Mouse (Mus musculus): ENCODE results near the gene Scpep1. TPM values are rescaled to one million over a fixed set of nuclear protein-coding genes. Genes with fewer than 3 reads are reported as not detected.
A peak's percentile ranks its signal among the peaks of the same experiment; 100 is the strongest.
"Not testable (repeated sequence)": the region's sequence is repeated elsewhere in the genome, so short reads cannot be mapped to it uniquely, and the experiment has no call there.

The Scpep1 gene
- total RNA-seq (2015) (173 and 192 TPM in 2 replicates), total RNA-seq (2017) (87.6 and 89.8 TPM in 2 replicates)

DNA sequence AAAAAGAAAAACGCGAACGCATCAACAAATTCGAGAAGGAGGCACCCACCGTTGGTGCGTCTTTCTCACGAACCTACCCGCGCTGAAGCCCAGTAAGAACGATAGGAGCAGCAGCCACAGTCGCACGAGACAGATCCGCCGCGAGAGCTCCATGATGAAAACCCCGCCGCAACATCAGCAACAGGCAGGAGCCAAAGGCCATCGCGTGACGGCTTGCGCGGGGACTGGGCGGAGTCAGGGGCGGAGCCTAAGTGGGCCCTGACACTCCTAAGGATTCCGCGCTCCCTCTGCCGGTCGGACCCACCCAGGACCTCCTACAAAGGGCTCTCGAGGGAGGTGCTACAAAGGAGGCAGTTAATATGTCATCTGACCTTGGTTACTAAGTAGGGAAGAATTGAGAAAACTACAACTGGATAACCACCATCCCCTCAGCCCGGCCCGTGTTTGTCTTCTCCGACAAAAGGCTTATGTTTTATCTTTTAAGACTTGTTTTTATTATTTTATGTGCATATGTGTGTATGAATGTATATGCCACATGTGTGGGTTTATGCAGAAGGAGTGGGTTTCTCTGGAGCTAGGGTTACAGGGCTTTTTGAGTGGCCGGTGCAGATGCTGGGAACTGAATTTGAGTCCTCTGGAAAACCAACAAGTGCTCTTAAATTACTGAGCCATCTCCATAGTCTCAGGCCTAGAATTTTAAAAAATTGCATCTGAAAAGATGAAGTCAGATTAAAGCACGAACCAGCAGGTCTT is at the start of gene Scpep1:
Scpep1 (minus strand) TSS at position 249 of the 753 bp plus-strand sequence.
- peak; percentile 97 for ATAC-seq (ENCODE audit: poor library complexity, severe bottlenecking)

- ATAC-seq (ENCODE audit: poor library complexity, severe bottlenecking): no peak
These were observed 48.5 kb upstream of the Scpep1 start for GRCm38 (mm10) chr11:89003726-89004125.

DNA sequence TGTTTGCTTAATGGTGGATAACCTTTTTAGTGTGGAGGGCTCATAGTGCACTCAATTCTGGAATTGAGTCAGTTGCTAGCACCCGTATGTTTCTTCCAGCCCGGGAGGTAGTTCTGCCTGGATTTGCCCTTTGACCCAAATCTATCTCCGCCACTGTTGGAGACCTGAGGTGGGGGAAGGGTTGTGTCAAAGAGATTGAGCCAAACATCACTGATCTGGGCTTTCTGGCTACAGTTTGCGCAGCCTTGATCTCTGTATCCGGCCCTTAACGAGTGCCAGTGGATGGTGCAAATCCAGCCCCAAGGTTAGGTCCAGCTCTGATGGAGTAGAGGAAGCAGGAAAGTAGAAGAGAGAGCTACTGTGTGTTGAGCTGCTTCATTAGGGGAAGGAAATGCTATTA is 47.8 kb upstream of the Scpep1 start:
- no peak for ATAC-seq (ENCODE audit: poor library complexity, severe bottlenecking)

DNA sequence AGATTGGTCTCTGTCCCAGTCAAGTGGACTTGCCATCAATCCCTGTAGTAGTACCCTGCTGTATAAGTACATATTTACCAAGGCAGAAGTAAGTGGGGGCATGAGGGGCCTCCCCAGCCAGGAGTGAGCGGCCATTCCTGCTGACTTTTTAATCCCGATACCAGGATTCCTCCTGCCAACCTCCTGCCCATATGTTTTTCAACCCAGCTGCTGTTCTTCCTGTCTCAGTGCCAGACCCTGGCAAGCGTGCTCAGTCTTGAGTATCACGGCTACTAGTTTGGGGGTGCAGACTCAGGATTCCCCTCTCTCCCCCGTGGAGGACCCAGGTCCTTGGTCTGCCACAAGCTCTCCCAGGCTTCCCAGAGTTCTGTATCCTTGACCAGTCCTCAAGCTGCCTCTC is 47.4 kb upstream of the Scpep1 start:
- ATAC-seq (ENCODE audit: poor library complexity, severe bottlenecking): no peak

GRCm38 (mm10) chr11:89002068-89002467 is 46.8 kb upstream of the Scpep1 start:
- no peak for ATAC-seq (ENCODE audit: poor library complexity, severe bottlenecking)

DNA sequence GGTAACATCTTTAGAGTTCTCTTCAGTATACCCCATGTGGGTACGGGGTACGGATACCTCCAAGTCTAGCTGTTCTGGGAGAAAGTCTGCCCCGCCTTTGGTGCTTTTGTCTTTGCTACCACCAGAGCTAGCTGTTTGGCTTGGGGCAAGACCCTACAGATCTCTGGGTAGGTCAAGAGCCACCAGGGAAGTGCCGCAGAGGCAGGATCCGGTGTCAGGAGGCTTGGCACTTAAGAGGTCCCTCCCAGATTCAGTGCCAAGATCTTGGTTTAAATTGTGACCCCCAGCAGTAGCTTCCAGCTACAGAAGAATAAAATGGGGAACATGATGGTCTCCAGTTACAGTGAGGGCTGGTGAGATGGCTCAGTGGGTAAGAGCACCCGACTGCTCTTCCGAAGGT is 46.3 kb upstream of the Scpep1 start:
- ATAC-seq (ENCODE audit: poor library complexity, severe bottlenecking): no peak

- no peak for ATAC-seq (ENCODE audit: poor library complexity, severe bottlenecking)
These were observed 45.2 kb upstream of the Scpep1 start for GRCm38 (mm10) chr11:89000527-89000819.

- no peak for ATAC-seq (ENCODE audit: poor library complexity, severe bottlenecking)
These were observed 44.7 kb upstream of the Scpep1 start for GRCm38 (mm10) chr11:88999723-89000526.

GRCm38 (mm10) chr11:88998974-88999722 is 43.9 kb upstream of the Scpep1 start, which contains the start of gene Trim25:
Gene Trim25, plus strand, starts transcription at chr11:88999376.
- peak; percentile 89 for ATAC-seq (ENCODE audit: poor library complexity, severe bottlenecking)

DNA sequence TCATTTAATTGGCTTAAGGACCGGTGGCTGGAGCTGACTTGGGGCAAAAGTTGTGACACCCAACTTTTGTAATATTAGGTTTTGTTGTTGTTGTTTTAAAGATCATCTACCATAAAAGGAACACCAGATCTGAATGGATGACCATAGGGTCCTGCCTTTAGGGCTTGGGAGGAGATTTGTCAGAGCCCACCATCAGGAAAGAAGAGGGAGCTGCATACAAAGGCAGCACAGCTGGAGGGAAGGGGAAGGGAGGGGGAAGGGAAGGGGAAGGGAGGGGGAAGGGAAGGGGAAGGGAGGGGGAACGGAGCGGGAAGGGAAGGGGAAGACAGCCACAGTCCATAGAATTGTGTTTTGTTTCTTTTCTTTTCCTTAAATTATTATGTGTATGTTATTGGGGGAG is 43.1 kb upstream of the Scpep1 start:
- no peak for ATAC-seq (ENCODE audit: poor library complexity, severe bottlenecking)

DNA sequence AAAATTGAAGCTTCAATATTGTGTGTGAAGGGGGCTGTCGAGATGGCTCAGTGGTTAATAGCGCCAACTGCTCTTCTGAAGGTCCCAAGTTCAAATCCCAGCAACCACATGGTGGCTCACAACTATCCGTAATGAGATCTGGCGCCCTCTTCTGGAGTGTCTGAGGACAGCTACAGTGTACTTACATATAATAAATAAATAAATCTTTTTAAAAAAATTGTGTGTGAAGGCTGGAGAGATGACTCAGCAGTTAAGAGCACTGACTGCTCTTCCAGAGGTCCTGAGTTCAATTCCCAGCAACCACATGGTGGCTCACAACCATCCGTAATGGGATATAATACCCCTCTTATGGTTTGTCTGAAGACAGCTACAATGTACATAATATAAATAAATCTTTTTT is 42.1 kb upstream of the Scpep1 start:
- not testable (repeated sequence) for ATAC-seq (ENCODE audit: poor library complexity, severe bottlenecking)

- no peak for ATAC-seq (ENCODE audit: poor library complexity, severe bottlenecking)
These were observed 41.2 kb upstream of the Scpep1 start for GRCm38 (mm10) chr11:88996427-88996826.

- ATAC-seq (ENCODE audit: poor library complexity, severe bottlenecking): no peak
These were observed 40.4 kb upstream of the Scpep1 start for GRCm38 (mm10) chr11:88995616-88996015.

GRCm38 (mm10) chr11:88994492-88994891 is 39.2 kb upstream of the Scpep1 start:
- no peak for ATAC-seq (ENCODE audit: poor library complexity, severe bottlenecking)

DNA sequence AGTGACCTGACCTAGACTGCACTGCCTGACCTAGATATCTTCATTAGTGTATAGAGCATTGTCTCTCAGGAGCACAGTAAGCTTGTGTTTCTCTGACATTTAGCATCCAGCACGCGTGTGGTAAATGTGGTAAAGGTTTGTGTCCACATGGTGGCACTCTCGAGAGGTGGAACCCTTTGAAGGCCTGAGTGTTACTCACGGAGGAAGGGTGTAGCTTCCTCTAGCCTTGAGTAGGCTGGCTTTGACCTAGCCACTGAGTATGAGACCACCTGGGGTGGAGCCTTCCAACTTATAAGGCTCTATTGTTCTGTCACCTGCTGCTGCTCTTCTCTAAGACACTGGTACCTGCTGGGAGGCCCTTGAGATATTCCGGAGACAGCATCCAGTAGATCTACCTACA is 38.4 kb upstream of the Scpep1 start:
- ATAC-seq (ENCODE audit: poor library complexity, severe bottlenecking): peak; percentile 94

DNA sequence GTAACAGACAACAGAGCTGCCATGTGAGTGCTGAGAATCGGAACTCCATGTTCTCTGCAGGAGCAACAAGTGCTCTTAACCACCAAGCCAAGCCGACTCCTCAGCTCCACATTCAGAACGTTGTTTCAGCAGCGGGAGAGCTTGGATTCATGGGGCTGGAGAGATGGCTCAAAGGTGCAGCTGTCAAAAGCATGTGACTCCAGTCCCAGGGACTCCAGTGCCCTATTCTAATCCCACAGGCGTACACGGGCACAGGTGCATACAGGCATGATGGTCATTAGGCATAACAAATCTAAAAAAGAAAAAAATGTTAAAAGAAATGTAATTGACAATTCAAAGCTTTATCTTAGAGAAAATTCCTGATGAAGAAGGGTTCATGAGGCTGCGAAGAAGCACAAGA is 37.9 kb upstream of the Scpep1 start:
- no peak for ATAC-seq (ENCODE audit: poor library complexity, severe bottlenecking)

DNA sequence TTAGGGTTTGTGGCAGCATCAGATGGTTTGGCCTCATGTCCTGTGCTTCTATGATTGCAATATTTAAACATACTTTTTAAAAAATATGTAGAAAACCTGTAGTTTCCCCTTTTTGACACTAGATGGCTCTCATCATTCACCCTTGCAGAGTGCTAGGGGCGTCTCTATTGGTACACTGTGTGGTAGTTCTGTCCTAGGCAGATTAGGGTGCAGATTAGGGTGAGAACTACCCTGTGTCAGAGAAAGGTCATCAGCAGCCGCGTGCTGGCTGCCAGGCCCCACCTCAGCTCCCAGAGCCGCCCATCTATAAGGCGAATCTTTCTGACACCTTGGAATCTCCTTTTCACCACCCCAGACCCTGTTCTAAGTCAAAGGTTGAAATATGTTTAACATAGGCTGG is 34.3 kb upstream of the Scpep1 start:
- ATAC-seq (ENCODE audit: poor library complexity, severe bottlenecking): peak; percentile 81

DNA sequence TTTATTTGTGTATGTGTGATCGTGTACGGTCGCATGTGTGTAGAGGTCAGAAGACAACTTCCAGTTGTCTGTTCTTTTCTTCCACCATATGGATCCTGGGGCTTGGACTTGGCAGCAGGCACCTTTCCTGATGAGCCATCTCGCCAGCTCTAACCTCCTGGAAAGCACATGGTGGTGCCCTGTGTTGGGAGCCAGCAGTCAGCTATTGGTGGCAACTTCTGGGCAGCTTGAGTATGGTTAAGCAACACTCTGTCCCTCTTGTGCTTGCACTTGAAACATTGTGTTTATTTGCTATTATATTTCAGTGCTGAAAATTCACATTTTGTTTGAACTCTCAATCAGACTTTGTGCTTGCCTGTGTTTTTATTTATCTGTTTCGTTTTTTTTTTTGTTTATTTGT is 33.7 kb upstream of the Scpep1 start:
- ATAC-seq (ENCODE audit: poor library complexity, severe bottlenecking): no peak

- ATAC-seq (ENCODE audit: poor library complexity, severe bottlenecking): no peak
These were observed 31.4 kb upstream of the Scpep1 start for GRCm38 (mm10) chr11:88986616-88987015.

DNA sequence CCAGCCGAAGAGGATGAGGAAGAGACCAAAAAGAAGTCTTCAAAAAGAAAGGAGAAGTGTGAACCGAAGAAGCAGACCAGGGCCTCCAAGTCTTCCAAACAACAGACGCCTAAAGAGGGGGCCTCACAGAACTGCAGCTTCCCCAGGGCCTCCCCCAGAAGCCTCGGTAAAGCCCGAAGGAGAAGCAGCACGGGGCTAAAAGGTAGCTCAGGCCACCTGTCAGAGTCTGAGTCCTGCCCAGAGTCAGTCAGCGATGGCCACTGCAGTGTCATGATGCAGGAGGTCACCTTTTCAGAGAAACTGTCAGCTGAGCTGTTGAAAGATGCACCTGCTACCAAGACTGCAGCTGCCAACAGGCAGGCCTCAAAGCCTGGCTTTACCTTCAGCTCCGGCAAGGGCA is 26.1 kb upstream of the Scpep1 start:
- no peak for ATAC-seq (ENCODE audit: poor library complexity, severe bottlenecking)

DNA sequence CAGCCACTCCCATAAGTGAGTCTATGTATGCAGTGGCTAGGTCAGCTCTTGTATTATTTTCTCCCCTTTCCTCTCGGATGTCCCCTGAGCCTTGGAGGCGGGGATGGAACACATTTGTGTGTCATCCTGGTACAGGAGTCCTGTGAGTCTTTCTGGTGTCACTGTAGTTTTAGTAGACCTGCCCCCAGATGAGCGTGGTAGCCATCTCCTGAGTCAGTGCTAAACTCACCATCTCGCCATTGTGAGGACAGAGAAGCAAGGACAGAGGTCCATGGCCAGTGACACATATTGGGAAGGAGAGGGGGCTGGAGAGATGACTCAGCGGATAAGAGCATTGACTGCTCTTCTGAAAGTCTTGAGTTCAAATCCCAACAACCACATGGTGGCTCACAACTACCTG is 21.9 kb upstream of the Scpep1 start:
- no peak for ATAC-seq (ENCODE audit: poor library complexity, severe bottlenecking)

- no peak for ATAC-seq (ENCODE audit: poor library complexity, severe bottlenecking)
These were observed 21.1 kb upstream of the Scpep1 start for GRCm38 (mm10) chr11:88976320-88976719.
